Mouse (Mus musculus): ENCODE measurements at regions not wholly inside any gene's neighbourhood (a gene's known extent, or its start where the extent isn't known, plus 50 kb on each side); places are given as distances from the start of the nearest gene placed in this dataset.

GRCm38 (mm10) chr7:64082201-64082600, 71.4 kb upstream of the Trpm1 start:
- TF ChIP-seq POLR2A (IDR thresholded peaks at IDR 0.05; ENCODE audit: control insufficient read depth, low read depth, low read length) (no peak), CTCF (IDR thresholded peaks at IDR 0.05; ENCODE audit: control insufficient read depth, insufficient read depth, insufficient replicate concordance, low read depth, low read length) (no peak)

Data from testis, adult 2 months (tissue).